Comparison of ENCODE assay signal across 13 mouse cellular contexts in the genomic region with DNA sequence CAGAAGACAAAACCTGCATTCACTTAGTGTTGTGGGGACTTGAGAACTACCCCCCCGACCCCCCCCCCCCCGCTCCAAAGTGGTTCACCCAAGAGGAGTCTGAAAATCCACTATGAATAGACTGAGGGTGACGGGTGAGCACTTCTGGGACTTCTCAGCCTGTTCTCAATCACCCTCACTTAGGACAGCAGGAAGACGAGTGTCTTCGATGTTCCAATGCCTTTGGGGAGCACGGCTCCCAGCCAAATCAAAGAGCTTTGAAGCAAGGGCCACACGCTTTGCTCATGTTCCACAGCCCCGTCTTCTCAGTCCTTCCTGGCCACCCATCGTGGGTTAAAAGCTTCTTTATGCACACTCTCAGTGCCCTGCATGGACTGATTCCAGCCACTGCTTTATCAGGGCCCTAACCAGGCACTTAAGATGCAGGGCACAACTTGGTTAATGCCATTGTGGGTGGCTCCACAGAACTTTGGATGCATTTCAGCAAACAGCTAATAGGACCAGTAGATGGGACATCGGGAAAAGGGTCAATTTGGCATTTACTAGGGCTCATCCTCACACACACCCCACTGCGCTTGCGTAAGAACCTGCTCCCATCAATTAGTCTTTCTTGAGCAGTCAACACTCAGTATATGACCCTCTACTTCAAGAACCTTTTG.
DNase-seq lines count a peak whose midpoint lies in the region; ATAC-seq and TF ChIP-seq lines count a peak whose summit lies in the region.
"Had no signal": no experiment of that assay in that cellular context is flagged by ENCODE, and none has a peak within 500 bp of the region (broad histone marks: within the 10 kb centered on the region; RNA-seq: fewer than 3 reads in every experiment).

No protein-coding gene starts in this region.

- H3K9ac ChIP-seq in forebrain, embryonic 13.5 days, result no peak overlapping the region
- H3K9ac ChIP-seq: embryonic facial prominence, embryonic 12.5 days; limb, embryonic 12.5 days had no signal

- peak; percentile 72 for ATAC-seq in forebrain, embryonic 13.5 days
- ATAC-seq: Patski had no signal

- DNase-seq in heart, adult 11 months, result peak; percentile 95
- no peak for DNase-seq in heart, postnatal 4 days
- DNase-seq in left cerebral cortex, postnatal 4 days, result peak; percentile 63
- DNase-seq in left cerebral cortex, adult 2 months (ENCODE audit: extremely low spot score in 1 of 2, low spot score in 2 of 2), result no peak
- peak; percentile 38 to 78 for DNase-seq in lung, postnatal 4 days
- DNase-seq in B cell, adult 2 months, result no peak
- DNase-seq in embryo, embryonic 10 days (ENCODE audit: low spot score), result no peak
- DNase-seq: adrenal gland, postnatal 14 days; cerebellum, adult 18-20 months had no signal

- H3K4me3 ChIP-seq in left cerebral cortex, adult 2 months, result no peak overlapping the region
- H3K4me3 ChIP-seq in forebrain, embryonic 13.5 days, result no peak overlapping the region
- H3K4me3 ChIP-seq: embryonic facial prominence, embryonic 12.5 days; limb, embryonic 12.5 days had no signal

- H3K9me3 ChIP-seq in forebrain, embryonic 13.5 days (replicated peaks), result no peaks in the 10 kb centered on the region
- H3K9me3 ChIP-seq: embryonic facial prominence, embryonic 12.5 days; limb, embryonic 12.5 days had no signal

- no peak for TF ChIP-seq CTCF in left cerebral cortex, adult 2 months (IDR thresholded peaks at IDR 0.05)

- peak overlapping the region; percentile 12; the same call in 1 of the 2 replicates for H3K4me2 ChIP-seq in forebrain, embryonic 13.5 days
- H3K4me2 ChIP-seq: embryonic facial prominence, embryonic 12.5 days; limb, embryonic 12.5 days had no signal

- peaks cover 66% of the 10 kb centered on the region for H3K4me1 ChIP-seq in forebrain, embryonic 13.5 days

- H3K27ac ChIP-seq in left cerebral cortex, adult 2 months, result no peak overlapping the region
- peak overlapping the region; percentile 52 for H3K27ac ChIP-seq in forebrain, embryonic 13.5 days
- H3K27ac ChIP-seq: embryonic facial prominence, embryonic 12.5 days; limb, embryonic 12.5 days had no signal

- no peaks in the 10 kb centered on the region for H3K27me3 ChIP-seq in forebrain, embryonic 13.5 days
- H3K27me3 ChIP-seq: embryonic facial prominence, embryonic 12.5 days; Patski had no signal

- intact Hi-C loops in left cerebral cortex, postnatal 4 days (cut with DNase I), result no loop called here
- intact Hi-C loops in left cerebral cortex, adult 2 months (cut with DNase I), result no loop called here

- 40% methylated on average over 12 of the region's 12 CpGs for WGBS in forebrain, embryonic 13.5 days

- H3K36me3 ChIP-seq in forebrain, embryonic 13.5 days (ENCODE audit: poor library complexity, severe bottlenecking), result peaks cover 13% of the 10 kb centered on the region

Comparison
In these comparisons a context has a peak if more than half of its experiments do, and no peak if none do; other contexts are left out.
1. DNase-seq: peak in heart, adult 11 months (single experiment), left cerebral cortex, postnatal 4 days (single experiment) and lung, postnatal 4 days (2 of 2); none in heart, postnatal 4 days (single experiment), left cerebral cortex, adult 2 months (0 of 2), B cell, adult 2 months (0 of 2) and embryo, embryonic 10 days (single experiment).